Mouse (Mus musculus): ENCODE data around the gene Ccdc62. TPM values are rescaled to one million over a fixed set of nuclear protein-coding genes. Genes with fewer than 3 reads are reported as not detected.

Gene Ccdc62
- polyA plus RNA-seq, 1 experiment from 2014 or later, result 8.3 TPM

- no peak overlapping the region for H3K4me3 ChIP-seq (ENCODE audit: low read depth, low read length)
- H3K4me1 ChIP-seq (ENCODE audit: insufficient read depth), result peaks cover 66% of the 10 kb centered on the region
- H3K27ac ChIP-seq (ENCODE audit: low read depth), result peak overlapping the region; percentile 62; the same call in 1 of the 2 replicates
- TF ChIP-seq CTCF (IDR thresholded peaks at IDR 0.05; ENCODE audit: low read depth), result no peak
- H3K27me3 ChIP-seq (ENCODE audit: insufficient read depth, low read length), result no peaks in the 10 kb centered on the region
- DNase-seq (peak; percentile 67), ATAC-seq (ENCODE audit: insufficient read depth) (no peak)
- H3K9me3 ChIP-seq (ENCODE audit: low read depth, low read length), result no peaks in the 10 kb centered on the region
- 28% methylated on average over 11 of the region's 11 CpGs for WGBS
- H3K4me2 ChIP-seq, result peak overlapping the region; percentile 19
- peak overlapping the region; percentile 32; the same call in 1 of the 2 replicates for H3K9ac ChIP-seq
- H3K36me3 ChIP-seq (ENCODE audit: insufficient read depth), result peaks cover 3% of the 10 kb centered on the region; the same call in 1 of the 2 replicates
These were observed 84.3 kb downstream of the Ccdc62 start for GRCm38 (mm10) chr5:124014791-124015251.

- H3K36me3 ChIP-seq (ENCODE audit: insufficient read depth), result 0 out of 2 replicates have a peak, but pooled peaks cover 3% of the 10 kb centered on the region
- WGBS, result 83% methylated on average over 2 of the region's 2 CpGs
- H3K4me1 ChIP-seq (ENCODE audit: insufficient read depth), result peaks cover 63% of the 10 kb centered on the region
- DNase-seq (no peak), ATAC-seq (ENCODE audit: insufficient read depth) (no peak)
- H3K27me3 ChIP-seq (ENCODE audit: insufficient read depth, low read length), result no peaks in the 10 kb centered on the region
- TF ChIP-seq CTCF (IDR thresholded peaks at IDR 0.05; ENCODE audit: low read depth), result no peak
- no peak overlapping the region for H3K4me3 ChIP-seq (ENCODE audit: low read depth, low read length)
- H3K9me3 ChIP-seq (ENCODE audit: low read depth, low read length), result no peaks in the 10 kb centered on the region
- no peak overlapping the region for H3K4me2 ChIP-seq
- H3K27ac ChIP-seq (ENCODE audit: low read depth), result no peak overlapping the region
- no peak overlapping the region for H3K9ac ChIP-seq
These were observed 85.2 kb downstream of the Ccdc62 start for GRCm38 (mm10) chr5:124015727-124016126.

- no peak overlapping the region for H3K27ac ChIP-seq (ENCODE audit: low read depth)
- 0 out of 2 replicates have a peak, but pooled peaks cover 3% of the 10 kb centered on the region for H3K36me3 ChIP-seq (ENCODE audit: insufficient read depth)
- no peak for ATAC-seq (ENCODE audit: insufficient read depth)
- no peaks in the 10 kb centered on the region for H3K9me3 ChIP-seq (ENCODE audit: low read depth, low read length)
- no peak overlapping the region for H3K4me3 ChIP-seq (ENCODE audit: low read depth, low read length)
- no peak for TF ChIP-seq CTCF (IDR thresholded peaks at IDR 0.05; ENCODE audit: low read depth)
- H3K9ac ChIP-seq, result no peak overlapping the region
- H3K4me1 ChIP-seq (ENCODE audit: insufficient read depth), result peaks cover 59% of the 10 kb centered on the region
- DNase-seq, result no peak
- no peaks in the 10 kb centered on the region for H3K27me3 ChIP-seq (ENCODE audit: insufficient read depth, low read length)
- WGBS, result 76% methylated on average over 7 of the region's 7 CpGs
- H3K4me2 ChIP-seq, result no peak overlapping the region
These were observed 85.9 kb downstream of the Ccdc62 start for GRCm38 (mm10) chr5:124016291-124016821.

DNA sequence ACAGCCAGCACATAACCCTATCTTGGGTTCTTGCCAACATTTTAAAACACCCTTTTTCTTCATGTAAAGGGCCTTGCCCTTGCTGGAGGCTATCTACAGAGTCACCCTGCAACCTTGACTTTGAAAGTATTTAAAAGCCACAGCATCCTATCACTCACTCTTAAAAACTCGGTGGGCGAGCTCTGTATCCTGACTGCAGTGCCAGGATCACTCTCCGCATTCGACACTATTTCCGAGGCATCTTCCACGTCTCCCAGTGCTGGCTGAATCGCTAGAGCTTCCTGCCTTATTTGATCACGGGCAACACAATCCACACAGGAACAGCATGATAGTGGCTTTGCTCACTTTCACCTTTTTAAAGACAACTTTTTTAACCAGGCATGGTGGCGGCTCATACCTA is 87.5 kb downstream of the Ccdc62 start:
- Histone ChIP-seq H3K9me3 (ENCODE audit: low read depth, low read length) (no peaks in the 10 kb centered on the region), H3K4me2 (no peak overlapping the region), H3K4me1 (ENCODE audit: insufficient read depth) (peaks cover 44% of the 10 kb centered on the region), H3K9ac (no peak overlapping the region), H3K27ac (ENCODE audit: low read depth) (no peak overlapping the region), H3K27me3 (ENCODE audit: insufficient read depth, low read length) (no peaks in the 10 kb centered on the region), H3K36me3 (ENCODE audit: insufficient read depth) (0 out of 2 replicates have a peak, but pooled peaks cover 10% of the 10 kb centered on the region), H3K4me3 (ENCODE audit: low read depth, low read length) (no peak overlapping the region)
- DNase-seq (no peak), ATAC-seq (ENCODE audit: insufficient read depth) (no peak)
- TF ChIP-seq CTCF (IDR thresholded peaks at IDR 0.05; ENCODE audit: low read depth), result no peak
- whole genome bisulfite sequencing, result 73% methylated on average over 9 of the region's 9 CpGs

DNA sequence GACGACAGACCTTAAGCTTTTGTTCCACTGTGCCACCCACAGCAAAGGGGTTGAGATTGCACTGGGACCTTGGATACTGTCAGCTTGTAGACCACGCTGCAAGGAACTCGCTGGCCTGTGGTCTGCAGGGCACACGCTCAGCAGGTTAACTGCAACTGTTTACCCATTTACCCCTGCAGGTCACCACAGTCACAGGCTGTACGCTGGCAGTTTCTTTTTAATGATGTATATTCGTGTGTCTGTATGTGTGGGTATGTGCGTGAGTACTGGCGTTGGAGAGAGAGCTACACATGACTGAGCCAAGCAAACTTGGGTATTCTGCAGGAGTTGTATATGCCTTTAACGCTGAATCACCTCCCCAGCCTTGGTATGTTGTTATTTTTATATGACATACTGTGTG is 88.2 kb downstream of the Ccdc62 start:
- Histone ChIP-seq H3K27ac (ENCODE audit: low read depth) (peak overlapping the region; percentile 86; the same call in 1 of the 2 replicates), H3K27me3 (ENCODE audit: insufficient read depth, low read length) (no peaks in the 10 kb centered on the region), H3K9ac (no peak overlapping the region), H3K9me3 (ENCODE audit: low read depth, low read length) (no peaks in the 10 kb centered on the region), H3K4me1 (ENCODE audit: insufficient read depth) (peaks cover 38% of the 10 kb centered on the region), H3K4me2 (peak overlapping the region; percentile 41; the same call in 1 of the 2 replicates), H3K36me3 (ENCODE audit: insufficient read depth) (0 out of 2 replicates have a peak, but pooled peaks cover 10% of the 10 kb centered on the region), H3K4me3 (ENCODE audit: low read depth, low read length) (no peak overlapping the region)
- DNase-seq (no peak), ATAC-seq (ENCODE audit: insufficient read depth) (no peak)
- 71% methylated on average over 9 of the region's 9 CpGs for WGBS
- no peak for TF ChIP-seq CTCF (IDR thresholded peaks at IDR 0.05; ENCODE audit: low read depth)

Small RNA genes within 50 kb of the gene (microRNA-seq; reads per million reads assigned to microRNA genes)
- gene Mir7032 (ENCODE audit: borderline number of aligned reads), result not detected

Other genes starting within 250 kb of the Ccdc62 start
- gene Clip1, start 246.1 kb upstream of the Ccdc62 start, polyA plus RNA-seq (2014; fragmentation: Nextera tagmentation; extraction: Ambion mirVana), result 33.8 and 33.9 TPM in 2 replicates
- gene Zcchc8, start 209.6 kb upstream of the Ccdc62 start, polyA plus RNA-seq (2014; fragmentation: Nextera tagmentation; extraction: Ambion mirVana), result 92.0 and 95.1 TPM in 2 replicates
- 103 and 118 TPM in 2 replicates for gene Rsrc2, start 181.3 kb upstream of the Ccdc62 start, polyA plus RNA-seq (2014; fragmentation: Nextera tagmentation; extraction: Ambion mirVana)
- 44.2 and 44.4 TPM in 2 replicates for gene Kntc1, start 181.0 kb upstream of the Ccdc62 start, polyA plus RNA-seq (2014; fragmentation: Nextera tagmentation; extraction: Ambion mirVana)
- not detected in 2 replicates for gene Hcar2, start 65.2 kb upstream of the Ccdc62 start, polyA plus RNA-seq (2014; fragmentation: Nextera tagmentation; extraction: Ambion mirVana)
- 0.66 and 0.81 TPM in 2 replicates for gene Hcar1, start 50.7 kb upstream of the Ccdc62 start, polyA plus RNA-seq (2014; fragmentation: Nextera tagmentation; extraction: Ambion mirVana)
- 130 and 137 TPM in 2 replicates for gene Denr, start 23.5 kb upstream of the Ccdc62 start, polyA plus RNA-seq (2014; fragmentation: Nextera tagmentation; extraction: Ambion mirVana)
- gene Gm43518, start 3.3 kb upstream of the Ccdc62 start, polyA plus RNA-seq (2014; fragmentation: Nextera tagmentation; extraction: Ambion mirVana), result 0.95 and 1.4 TPM in 2 replicates
- gene Hip1r, start 42.9 kb downstream of the Ccdc62 start, polyA plus RNA-seq (2014; fragmentation: Nextera tagmentation; extraction: Ambion mirVana), result 9.1 and 9.3 TPM in 2 replicates
- 34.8 and 39.3 TPM in 2 replicates for gene Vps37b, start 101.6 kb downstream of the Ccdc62 start, polyA plus RNA-seq (2014; fragmentation: Nextera tagmentation; extraction: Ambion mirVana)
- gene Abcb9, start 165.1 kb downstream of the Ccdc62 start, polyA plus RNA-seq (2014; fragmentation: Nextera tagmentation; extraction: Ambion mirVana), result 0.88 and 1.1 TPM in 2 replicates
- 13.3 and 13.4 TPM in 2 replicates for gene Ogfod2, start 181.6 kb downstream of the Ccdc62 start, polyA plus RNA-seq (2014; fragmentation: Nextera tagmentation; extraction: Ambion mirVana)
- gene Arl6ip4, start 185.4 kb downstream of the Ccdc62 start, polyA plus RNA-seq (2014; fragmentation: Nextera tagmentation; extraction: Ambion mirVana), result 100.0 and 105 TPM in 2 replicates

Measured in lung, embryonic 14.5 days (tissue).